Comparison of ENCODE assay signal across 8 mouse cellular contexts in the genomic region with DNA sequence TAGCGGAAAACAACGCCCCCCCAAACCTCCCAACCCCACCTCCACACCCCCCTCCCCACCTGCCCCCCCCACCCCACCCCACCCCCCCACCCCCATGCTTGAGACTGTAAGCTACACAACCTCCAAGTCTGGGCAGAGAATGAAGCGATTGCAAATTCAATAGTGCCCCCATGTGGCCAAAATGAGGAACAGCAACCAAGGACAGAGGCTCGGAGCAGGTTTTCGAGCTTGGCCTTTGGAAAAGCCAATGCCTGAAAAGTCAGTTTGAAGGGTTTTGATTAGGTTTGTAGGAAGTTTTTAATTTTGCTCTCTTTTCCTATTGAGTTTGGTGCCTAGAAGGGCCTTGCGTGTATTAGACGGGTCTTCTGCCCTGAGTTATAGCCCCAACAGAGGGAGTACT. TPM values are rescaled to one million over a fixed set of nuclear protein-coding genes. Genes with fewer than 3 reads are reported as not detected.
DNase-seq lines count a peak whose midpoint lies in the region; ATAC-seq and TF ChIP-seq lines count a peak whose summit lies in the region.

No protein-coding gene starts in this region.

- peak; percentile 77 for TF ChIP-seq CTCF in forebrain, postnatal 0 days (IDR thresholded peaks at IDR 0.05; ENCODE audit: low read depth)

- no peak overlapping the region for H3K4me3 ChIP-seq in forebrain, postnatal 0 days (ENCODE audit: low read depth, low read length)
- H3K4me3 ChIP-seq in forebrain, embryonic 13.5 days = no peak overlapping the region
- H3K4me3 ChIP-seq in limb, embryonic 11.5 days (ENCODE audit: low read depth, low read length) = no peak overlapping the region

- H3K27ac ChIP-seq in forebrain, postnatal 0 days (ENCODE audit: low read depth, low read length) = no peak overlapping the region
- no peak overlapping the region for H3K27ac ChIP-seq in forebrain, embryonic 13.5 days
- no peak overlapping the region for H3K27ac ChIP-seq in limb, embryonic 11.5 days (replicated peaks; ENCODE audit: low read depth, low read length)

- H3K4me1 ChIP-seq in forebrain, postnatal 0 days (ENCODE audit: insufficient read depth) = no peaks in the 10 kb centered on the region; the same call in 1 of the 2 replicates
- H3K4me1 ChIP-seq in forebrain, embryonic 13.5 days = peaks cover 8% of the 10 kb centered on the region
- no peaks in the 10 kb centered on the region for H3K4me1 ChIP-seq in limb, embryonic 11.5 days (ENCODE audit: control insufficient read depth, insufficient read depth, low read length)

- WGBS in forebrain, postnatal 0 days = 11% methylated on average over 7 of the region's 7 CpGs
- WGBS in forebrain, embryonic 13.5 days = 10% methylated on average over 7 of the region's 7 CpGs
- 15% methylated on average over 7 of the region's 7 CpGs for WGBS in limb, embryonic 11.5 days

- H3K9me3 ChIP-seq in forebrain, postnatal 0 days (ENCODE audit: low read length) = no peaks in the 10 kb centered on the region
- H3K9me3 ChIP-seq in forebrain, embryonic 13.5 days (replicated peaks) = no peaks in the 10 kb centered on the region
- no peaks in the 10 kb centered on the region for H3K9me3 ChIP-seq in limb, embryonic 11.5 days (ENCODE audit: control insufficient read depth, low read length)

- H3K27me3 ChIP-seq in forebrain, postnatal 0 days (ENCODE audit: insufficient read depth, low read length) = no peaks in the 10 kb centered on the region
- H3K27me3 ChIP-seq in forebrain, embryonic 13.5 days = no peaks in the 10 kb centered on the region
- no peaks in the 10 kb centered on the region for H3K27me3 ChIP-seq in limb, embryonic 11.5 days (ENCODE audit: control insufficient read depth, insufficient read depth, low read length)

- intact Hi-C loops in heart, postnatal 14 days (cut with DNase I) = loop anchor here (2.0 to 5.0 kb wide), 4 partner anchors 92 to 587 kb away; no protein-coding TSS in a partner anchor

- DNase-seq in forebrain, postnatal 0 days = peak; percentile 72
- peak; percentile 52 for DNase-seq in urinary bladder, postnatal 14 days (ENCODE audit: low spot score)
- DNase-seq in urinary bladder, postnatal 4 days (ENCODE audit: low spot score in 2 of 2) = no peak
- DNase-seq in cerebellum, adult 9-11 months = peak; percentile 52
- DNase-seq in heart, postnatal 14 days = peak; percentile 21 to 63
- DNase-seq in limb, embryonic 11.5 days (ENCODE audit: low spot score) = peak; percentile 62
- DNase-seq in skeletal muscle tissue, adult 2 months (ENCODE audit: low read depth, low spot score) = peak; percentile 32

- no peak overlapping the region for H3K9ac ChIP-seq in forebrain, postnatal 0 days
- no peak overlapping the region for H3K9ac ChIP-seq in forebrain, embryonic 13.5 days
- no peak overlapping the region for H3K9ac ChIP-seq in limb, embryonic 11.5 days (ENCODE audit: low read length)

- peak; percentile 38; the same call in 1 of the 2 replicates for ATAC-seq in forebrain, postnatal 0 days
- no peak for ATAC-seq in forebrain, embryonic 13.5 days
- ATAC-seq in limb, embryonic 11.5 days (ENCODE audit: insufficient number of reproducible peaks, low FRiP score, low TSS enrichment, low read depth) = no peak

- H3K4me2 ChIP-seq in forebrain, postnatal 0 days (ENCODE audit: low read depth) = no peak overlapping the region
- no peak overlapping the region for H3K4me2 ChIP-seq in forebrain, embryonic 13.5 days
- H3K4me2 ChIP-seq in limb, embryonic 11.5 days (ENCODE audit: low read depth, severe bottlenecking) = no peak overlapping the region

- no peaks in the 10 kb centered on the region for H3K36me3 ChIP-seq in forebrain, postnatal 0 days (ENCODE audit: insufficient read depth)
- no peaks in the 10 kb centered on the region for H3K36me3 ChIP-seq in forebrain, embryonic 13.5 days (ENCODE audit: poor library complexity, severe bottlenecking)
- no peaks in the 10 kb centered on the region for H3K36me3 ChIP-seq in limb, embryonic 11.5 days (ENCODE audit: control insufficient read depth, insufficient read depth, low read length)

RNA-seq across cellular contexts. Expression of gene Lrp3, which starts 49.4 kb away (rescaled TPM):
- total RNA-seq in forebrain, postnatal 0 days (2014; rRNA removed) = 109 and 122 TPM in 2 replicates
- 20.9 and 22.1 TPM in 2 replicates for polyA plus RNA-seq in forebrain, postnatal 0 days (2015; fragmentation: Nextera tagmentation; extraction: Ambion mirVana)
- polyA plus RNA-seq in forebrain, embryonic 13.5 days (2015; fragmentation: Nextera tagmentation; extraction: Ambion mirVana) = 23.7 and 24.1 TPM in 2 replicates
- total RNA-seq in heart, postnatal 14 days (2021) = 1 to 10 TPM; 8.9 to 9.0 TPM
- 8.2 and 9.8 TPM in 2 replicates for polyA plus RNA-seq in limb, embryonic 11.5 days (2014; fragmentation: Nextera tagmentation; extraction: Ambion mirVana)

RNA-seq across cellular contexts. Expression of gene Gpatch1, which starts 53.5 kb away (rescaled TPM):
- 14.6 and 15.3 TPM in 2 replicates for total RNA-seq in forebrain, postnatal 0 days (2014; rRNA removed)
- polyA plus RNA-seq in forebrain, postnatal 0 days (2015; fragmentation: Nextera tagmentation; extraction: Ambion mirVana) = 16.2 and 21.9 TPM in 2 replicates
- polyA plus RNA-seq in forebrain, embryonic 13.5 days (2015; fragmentation: Nextera tagmentation; extraction: Ambion mirVana) = 19.3 and 19.5 TPM in 2 replicates
- 10 to 100 TPM in 1 of 2 experiments, 1 to 10 TPM in 1; 9.6 to 10.4 TPM for total RNA-seq in heart, postnatal 14 days (2021)
- polyA plus RNA-seq in limb, embryonic 11.5 days (2014; fragmentation: Nextera tagmentation; extraction: Ambion mirVana) = 17.5 and 20.5 TPM in 2 replicates

Comparison
In these comparisons a context has a peak if more than half of its experiments do, and no peak if none do; other contexts are left out.
1. DNase-seq: peak in forebrain, postnatal 0 days (single experiment), urinary bladder, postnatal 14 days (single experiment), cerebellum, adult 9-11 months (single experiment), heart, postnatal 14 days (2 of 2), limb, embryonic 11.5 days (single experiment) and skeletal muscle tissue, adult 2 months (single experiment); none in urinary bladder, postnatal 4 days (0 of 2).